Mouse (Mus musculus) cortical plate, adult 2 months (tissue): ENCODE data around the gene Rbm3.
A peak's percentile ranks its signal among the peaks of the same experiment; 100 is the strongest.

Experiments used
- CTCF ChIP-seq: fragments of 200-500 bp; IDR thresholded peaks from 2 replicates; pipeline ENCODE4 v1.5.1; 2011; ENCODE audit warnings: mild to moderate bottlenecking, control low read depth, low read length; ENCODE audit not compliant: insufficient read depth; ENCODE audit errors: extremely low read depth
- POLR2A ChIP-seq: fragments of 200-500 bp; IDR thresholded peaks from 2 replicates; pipeline ENCODE4 v1.6.1; 2011; ENCODE audit warnings: mild to moderate bottlenecking, low read length, control low read depth; ENCODE audit not compliant: insufficient read depth; ENCODE audit errors: extremely low read depth

DNA sequence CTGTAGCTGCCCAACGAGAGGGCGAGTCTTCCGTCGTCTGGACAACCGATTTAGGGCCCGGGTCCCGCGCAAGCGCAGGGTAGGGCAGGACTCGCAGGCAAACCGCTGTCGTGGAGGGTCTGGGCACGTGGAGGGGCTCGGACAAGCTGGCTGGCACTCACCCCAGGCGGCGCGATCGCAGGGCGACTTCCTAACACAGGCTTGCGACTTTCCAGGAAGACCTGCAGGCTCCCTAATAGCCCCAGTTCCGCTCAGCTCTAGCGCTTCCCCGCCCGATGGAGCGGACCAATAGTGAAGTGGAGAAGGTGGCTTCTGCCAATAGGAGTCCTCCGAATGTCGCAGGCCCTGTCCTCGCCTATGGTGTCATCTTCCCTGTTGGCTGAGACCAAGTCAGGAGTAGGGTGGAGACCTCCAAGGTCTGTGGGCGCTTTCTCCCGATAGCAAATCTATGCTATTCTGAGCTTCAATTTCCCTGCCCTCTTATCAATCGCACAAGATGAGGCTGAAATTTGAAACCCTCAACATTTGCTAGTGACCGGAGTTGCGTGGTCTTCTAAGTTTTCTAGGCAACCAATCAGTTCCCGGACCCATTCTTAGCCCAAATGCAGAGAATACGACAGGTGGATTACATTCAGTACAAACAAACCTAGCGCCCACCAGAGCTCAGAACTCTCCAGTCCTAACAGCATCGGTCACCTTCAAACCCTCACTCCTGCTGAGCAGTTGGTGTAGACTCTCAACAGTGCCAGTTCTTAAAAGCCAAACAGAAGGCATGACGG, 47.1 kb upstream of the Rbm3 start:
- peak; percentile 67 for TF ChIP-seq POLR2A
- no peak for TF ChIP-seq CTCF
